ENCODE assay signal across 26 mouse cellular contexts in the genomic region with DNA sequence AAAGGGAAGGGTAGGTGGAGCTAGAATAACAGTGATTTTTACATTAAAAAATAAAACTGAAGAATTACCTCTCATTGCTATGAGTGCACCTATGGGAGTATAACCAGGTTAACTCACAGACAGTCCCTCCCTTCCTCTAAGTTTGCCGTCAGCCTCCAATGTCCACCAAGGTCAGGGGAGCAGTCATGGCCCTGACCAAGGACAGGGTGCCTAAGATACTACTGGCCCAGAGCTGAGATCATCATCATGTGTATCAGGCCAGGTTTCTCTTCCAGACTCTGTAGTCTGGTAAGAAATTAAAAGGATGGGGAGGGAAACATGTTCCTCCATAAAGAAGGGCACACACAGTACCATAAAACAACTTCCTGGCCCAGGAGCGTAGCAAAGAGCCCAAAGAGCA. TPM values are rescaled to one million over a fixed set of nuclear protein-coding genes. Genes with fewer than 3 reads are reported as not detected.
A peak's percentile ranks its signal among the peaks of the same experiment; 100 is the strongest.
DNase-seq lines count a peak whose midpoint lies in the region; ATAC-seq lines count a peak whose summit lies in the region.
"Had no signal": no experiment of that assay in that cellular context is flagged by ENCODE, and none has a peak within 500 bp of the region (broad histone marks: within the 10 kb centered on the region; RNA-seq: fewer than 3 reads in every experiment).

No protein-coding gene starts in this region.

- no peak for ATAC-seq in heart, embryonic 12.5 days (ENCODE audit: insufficient number of reproducible peaks, low FRiP score)
- ATAC-seq in midbrain, embryonic 15.5 days (replicated peaks), result no peak
- ATAC-seq: activated CD4-positive, CD25-positive, alpha-beta regulatory T cell, adult 4 months; forebrain, embryonic 14.5 days; forebrain, postnatal 0 days; hindbrain, embryonic 16.5 days; intestine, embryonic 15.5 days had no signal

- no peak overlapping the region for H3K4me3 ChIP-seq in heart, embryonic 12.5 days
- H3K4me3 ChIP-seq in midbrain, embryonic 15.5 days, result no peak overlapping the region
- H3K4me3 ChIP-seq: embryonic facial prominence, embryonic 12.5 days; hindbrain, embryonic 10.5 days; hindbrain, embryonic 13.5 days; intestine, embryonic 15.5 days; kidney, embryonic 15.5 days had no signal

- peak; percentile 64 to 75 for DNase-seq in adrenal gland, adult (ENCODE audit: inconsistent age in 2 of 2, low spot score in 1 of 2)
- no peak for DNase-seq in adrenal gland, postnatal 25 days
- DNase-seq in adrenal gland, postnatal 14 days, result peak; percentile 35
- no peak for DNase-seq in adrenal gland, postnatal 10 days
- DNase-seq in heart, postnatal 4 days, result no peak
- DNase-seq in adrenal gland, postnatal 36 days, result peak; percentile 44 to 55
- DNase-seq: cerebellum, adult 11-12 months; cerebellum, adult 9-10 months; cerebellum, postnatal 14 days; forebrain, postnatal 0 days; gastrocnemius, postnatal 25 days; heart, adult 18-20 months; kidney, adult 11 months; kidney, adult 8-10 months had no signal

- no peaks in the 10 kb centered on the region for H3K9me3 ChIP-seq in heart, embryonic 12.5 days (replicated peaks)
- H3K9me3 ChIP-seq in midbrain, embryonic 15.5 days, result no peaks in the 10 kb centered on the region
- H3K9me3 ChIP-seq: embryonic facial prominence, embryonic 12.5 days; hindbrain, embryonic 10.5 days; hindbrain, embryonic 13.5 days; intestine, embryonic 15.5 days; kidney, embryonic 15.5 days had no signal

- peaks cover 91% of the 10 kb centered on the region for H3K36me3 ChIP-seq in heart, embryonic 12.5 days
- peaks cover 30% of the 10 kb centered on the region for H3K36me3 ChIP-seq in midbrain, embryonic 15.5 days (replicated peaks)

- H3K4me2 ChIP-seq in heart, embryonic 12.5 days, result no peak overlapping the region
- H3K4me2 ChIP-seq in midbrain, embryonic 15.5 days, result no peak overlapping the region
- H3K4me2 ChIP-seq: embryonic facial prominence, embryonic 12.5 days; hindbrain, embryonic 13.5 days; intestine, embryonic 15.5 days; kidney, embryonic 15.5 days had no signal

- peaks cover 9% of the 10 kb centered on the region for H3K4me1 ChIP-seq in heart, embryonic 12.5 days (replicated peaks)
- no peaks in the 10 kb centered on the region for H3K4me1 ChIP-seq in midbrain, embryonic 15.5 days
- H3K4me1 ChIP-seq: embryonic facial prominence, embryonic 12.5 days; hindbrain, embryonic 10.5 days; hindbrain, embryonic 13.5 days; intestine, embryonic 15.5 days had no signal

- H3K27ac ChIP-seq in heart, embryonic 12.5 days (ENCODE audit: poor library complexity, severe bottlenecking), result 0 out of 2 replicates have a peak overlapping the region, but pooled peaks have one; percentile 1
- H3K27ac ChIP-seq in midbrain, embryonic 15.5 days, result no peak overlapping the region
- H3K27ac ChIP-seq: embryonic facial prominence, embryonic 12.5 days; hindbrain, embryonic 10.5 days; hindbrain, embryonic 13.5 days; kidney, embryonic 15.5 days had no signal

- no peak overlapping the region for H3K9ac ChIP-seq in heart, embryonic 12.5 days
- no peak overlapping the region for H3K9ac ChIP-seq in midbrain, embryonic 15.5 days
- H3K9ac ChIP-seq: embryonic facial prominence, embryonic 12.5 days; forebrain, postnatal 0 days; hindbrain, embryonic 13.5 days; intestine, embryonic 15.5 days; kidney, embryonic 15.5 days had no signal

- no peaks in the 10 kb centered on the region for H3K27me3 ChIP-seq in heart, embryonic 12.5 days (replicated peaks)
- no peaks in the 10 kb centered on the region for H3K27me3 ChIP-seq in midbrain, embryonic 15.5 days (replicated peaks)
- H3K27me3 ChIP-seq: embryonic facial prominence, embryonic 12.5 days; hindbrain, embryonic 13.5 days; intestine, embryonic 15.5 days; kidney, embryonic 15.5 days had no signal

- 81% methylated on average over 2 of the region's 2 CpGs for WGBS in heart, embryonic 12.5 days
- WGBS in midbrain, embryonic 15.5 days, result 91% methylated on average over 2 of the region's 2 CpGs

RNA-seq across cellular contexts. Expression of a gene that starts 35.3 kb away (rescaled TPM):
- total RNA-seq in adrenal gland, postnatal 25 days (2021), result 3.9 TPM in 1 of 2 replicates, not detected in the other
- total RNA-seq in adrenal gland, postnatal 14 days (2021), result 1.2 and 18.3 TPM in 2 replicates
- total RNA-seq in adrenal gland, postnatal 10 days (2021), result 10 to 100 TPM; 10.1 to 24.6 TPM
- 4.0 and 4.7 TPM in 2 replicates for polyA plus RNA-seq in heart, embryonic 12.5 days (2016; fragmentation: Nextera tagmentation; extraction: Ambion mirVana)
- total RNA-seq in heart, postnatal 4 days (2021), result 10 to 100 TPM; 10.3 to 13.9 TPM
- total RNA-seq in adrenal gland, postnatal 36 days (2021), result under 1 TPM in 1 of 2 experiments, not detected in 1; 0.33 TPM
- not detected in 2 replicates for polyA plus RNA-seq in midbrain, embryonic 15.5 days (2015; fragmentation: Nextera tagmentation; extraction: Ambion mirVana)
- total RNA-seq: forebrain, postnatal 0 days; gastrocnemius, postnatal 25 days had no signal
- polyA plus RNA-seq: brain, embryonic 14.5 days; forebrain, embryonic 11.5 days; forebrain, embryonic 14.5 days; forebrain, postnatal 0 days; hindbrain, embryonic 10.5 days; hindbrain, embryonic 13.5 days; hindbrain, embryonic 16.5 days had no signal

RNA-seq across cellular contexts. Expression of a gene that starts 58.5 kb away (rescaled TPM):
- total RNA-seq in adrenal gland, postnatal 25 days (2021), result 84.5 and 84.9 TPM in 2 replicates
- 65.2 and 75.4 TPM in 2 replicates for total RNA-seq in adrenal gland, postnatal 14 days (2021)
- 10 to 100 TPM; 60.7 to 77.0 TPM for total RNA-seq in adrenal gland, postnatal 10 days (2021)
- 293 and 312 TPM in 2 replicates for polyA plus RNA-seq in heart, embryonic 12.5 days (2016; fragmentation: Nextera tagmentation; extraction: Ambion mirVana)
- 100 to 1,000 TPM; 318 TPM for total RNA-seq in heart, postnatal 4 days (2021)
- total RNA-seq in adrenal gland, postnatal 36 days (2021), result 10 to 100 TPM; 76.5 to 97.4 TPM
- polyA plus RNA-seq in midbrain, embryonic 15.5 days (2015; fragmentation: Nextera tagmentation; extraction: Ambion mirVana), result 10.8 and 11.2 TPM in 2 replicates

Comparison
In these comparisons a context has a peak if more than half of its experiments do, and no peak if none do; other contexts are left out.
1. DNase-seq: peak in adrenal gland, adult (2 of 2), adrenal gland, postnatal 14 days (single experiment) and adrenal gland, postnatal 36 days (2 of 2); none in adrenal gland, postnatal 25 days (single experiment), adrenal gland, postnatal 10 days (single experiment) and heart, postnatal 4 days (single experiment).